Mouse (Mus musculus) embryonic fibroblast, embryonic 13.5 days (primary cell): Measurements from ENCODE around the gene Tns2.

ENCODE experiments used
- CTCF ChIP-seq: IDR thresholded peaks from 2 replicates; pipeline ENCODE4 v1.5.1; 2011; ENCODE audit warnings: mild to moderate bottlenecking, control low read depth, low read length, moderate library complexity, borderline replicate concordance; ENCODE audit not compliant: insufficient read depth
- POLR2A ChIP-seq: IDR thresholded peaks from 2 replicates; pipeline ENCODE4 v1.6.1; 2011; ENCODE audit warnings: low read depth, mild to moderate bottlenecking, control low read depth, low read length, moderate library complexity

- TF ChIP-seq CTCF = no peak
- TF ChIP-seq POLR2A = no peak
Measured at GRCm38 (mm10) chr15:102112181-102112580, 12.0 kb downstream of the Tns2 start.
